Mouse (Mus musculus) naive thymus-derived CD4-positive, alpha-beta T cell, adult 2 months (primary cell): ENCODE data around the gene Gm13696.
"Not testable (repeated sequence)": the region's sequence is repeated elsewhere in the genome, so short reads cannot be mapped to it uniquely, and the experiment has no call there.

Experiments
- DNase-seq: peaks from one replicate; pipeline ENCODE4 v3.0.0-alpha.2; 2011; ENCODE audit warnings: low read depth

Gene Gm13696

GRCm38 (mm10) chr2:83972823-83973222 is at the start of gene Gm13696:
Gene Gm13696, plus strand, starts transcription at chr2:83973123.
- DNase-seq: not testable (repeated sequence)

- peak; percentile 73 for DNase-seq
Measured at GRCm38 (mm10) chr2:83929478-83930088, 43.3 kb upstream of the Gm13696 start.

- peak; percentile 35 for DNase-seq
Measured at GRCm38 (mm10) chr2:83940931-83941361, 32.0 kb upstream of the Gm13696 start, which contains the start of gene Zswim2. Gene Zswim2, minus strand, starts transcription at chr2:83941228.

GRCm38 (mm10) chr2:83941378-83941777 is 31.5 kb upstream of the Gm13696 start:
- DNase-seq: no peak

GRCm38 (mm10) chr2:83941792-83942191 is 31.1 kb upstream of the Gm13696 start:
- no peak for DNase-seq

- DNase-seq: not testable (repeated sequence)
Measured at GRCm38 (mm10) chr2:83955393-83955792, 17.5 kb upstream of the Gm13696 start, which contains the start of gene Gm13698. Gene Gm13698, plus strand, starts transcription at chr2:83955693.

- DNase-seq: not testable (repeated sequence)
Measured at GRCm38 (mm10) chr2:83961203-83961602, 11.7 kb upstream of the Gm13696 start, which contains the start of gene Gm13693. Gene Gm13693, plus strand, starts transcription at chr2:83961503.

GRCm38 (mm10) chr2:83967013-83967412 is 5.9 kb upstream of the Gm13696 start, which contains the start of gene Gm13695:
Gene Gm13695, plus strand, starts transcription at chr2:83967313.
- not testable (repeated sequence) for DNase-seq

- DNase-seq: not testable (repeated sequence)
Measured at GRCm38 (mm10) chr2:83978633-83979032, 5.7 kb downstream of the Gm13696 start, which contains the start of gene Gm13694. Gene Gm13694, plus strand, starts transcription at chr2:83978933.

GRCm38 (mm10) chr2:83984443-83984842 is 11.5 kb downstream of the Gm13696 start, which contains the start of gene Gm13697:
Gene Gm13697, plus strand, starts transcription at chr2:83984743.
- DNase-seq: not testable (repeated sequence)

- not testable (repeated sequence) for DNase-seq
Measured at GRCm38 (mm10) chr2:83990253-83990652, 17.3 kb downstream of the Gm13696 start, which contains the start of gene Gm13691. Gene Gm13691, plus strand, starts transcription at chr2:83990553.

- DNase-seq: peak; percentile 90
Measured at GRCm38 (mm10) chr2:83993639-83994255, 20.8 kb downstream of the Gm13696 start.

GRCm38 (mm10) chr2:83994526-83994925 is 21.6 kb downstream of the Gm13696 start:
- not testable (repeated sequence) for DNase-seq

GRCm38 (mm10) chr2:84008913-84009312 is 36.0 kb downstream of the Gm13696 start:
- DNase-seq: no peak

GRCm38 (mm10) chr2:84009818-84010217 is 36.9 kb downstream of the Gm13696 start:
- no peak for DNase-seq

- DNase-seq: no peak
Measured at GRCm38 (mm10) chr2:84014572-84014971, 41.6 kb downstream of the Gm13696 start.

- DNase-seq: peak; percentile 86
Measured at GRCm38 (mm10) chr2:84016291-84016690, 43.4 kb downstream of the Gm13696 start.

- peak; percentile 23 for DNase-seq
Measured at GRCm38 (mm10) chr2:84018330-84018729, 45.4 kb downstream of the Gm13696 start.

GRCm38 (mm10) chr2:84019519-84020305 is 46.8 kb downstream of the Gm13696 start:
- DNase-seq: peak; percentile 65

GRCm38 (mm10) chr2:84021930-84022329 is 49.0 kb downstream of the Gm13696 start:
- DNase-seq: no peak

GRCm38 (mm10) chr2:84022905-84023304 is 50.0 kb downstream of the Gm13696 start:
- no peak for DNase-seq

GRCm38 (mm10) chr2:84023319-84023718 is 50.4 kb downstream of the Gm13696 start:
- no peak for DNase-seq
